Mouse (Mus musculus) embryo, embryonic 11.5 days (tissue): Measurements from ENCODE around the gene Apbb1.

ENCODE experiments used
- DNase-seq: peaks from one replicate; pipeline ENCODE4 v3.0.0-alpha.2; 2012; ENCODE audit warnings: low read depth, low spot score

Apbb1 gene

DNA sequence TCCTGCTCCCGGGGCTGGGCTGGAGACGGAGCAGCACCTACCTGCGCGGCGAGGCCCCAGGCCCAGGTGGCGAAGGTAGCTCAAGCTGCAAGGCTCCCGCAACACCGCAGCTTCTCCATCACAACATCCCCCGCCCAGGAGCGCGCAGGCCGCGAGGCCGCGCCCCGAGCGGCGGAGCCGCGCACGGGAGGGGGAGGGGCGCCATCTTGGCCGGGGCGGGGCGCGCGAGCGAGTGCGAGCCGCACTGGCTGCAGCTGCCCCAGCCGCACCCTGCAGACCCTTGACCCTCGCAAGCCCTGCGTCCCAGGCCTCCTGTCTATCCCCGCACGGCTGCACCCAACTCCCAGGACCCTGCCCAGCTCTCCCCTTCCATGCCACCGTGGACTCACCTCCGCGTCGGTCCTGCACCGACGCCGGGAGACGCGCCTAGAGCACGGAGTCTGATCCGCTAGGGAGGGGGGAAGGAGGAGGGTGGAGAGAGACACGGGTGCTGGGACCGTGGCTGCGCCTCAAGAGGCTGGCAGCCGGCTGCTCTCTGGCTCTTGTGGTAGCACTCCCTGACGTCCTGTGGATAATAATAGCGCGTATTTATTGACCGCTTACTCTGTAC is at the start of gene Apbb1:
Gene Apbb1 (minus strand): TSS at position 560 of the 610 bp plus-strand sequence.
- peak; percentile 71 for DNase-seq

DNA sequence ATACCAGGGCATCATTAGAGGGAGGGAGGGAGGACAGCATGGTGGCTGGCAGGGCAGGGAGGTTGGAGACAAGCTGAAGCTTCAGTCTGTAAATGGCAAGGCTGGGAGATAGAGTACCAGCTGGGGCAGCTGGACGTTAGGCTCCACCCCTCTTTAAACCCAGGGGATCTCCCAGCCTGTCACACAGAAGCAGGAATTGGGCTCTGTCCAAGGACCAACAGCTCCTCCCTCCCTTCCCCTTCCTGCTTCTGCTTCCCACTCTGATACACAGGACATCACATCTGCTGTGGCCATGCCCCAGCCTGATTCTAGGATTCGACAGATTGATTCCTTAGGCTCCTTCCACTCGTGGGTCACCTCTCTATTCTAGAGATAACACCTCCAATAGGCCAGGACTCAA is 47.2 kb upstream of the Apbb1 start:
- DNase-seq: no peak

DNA sequence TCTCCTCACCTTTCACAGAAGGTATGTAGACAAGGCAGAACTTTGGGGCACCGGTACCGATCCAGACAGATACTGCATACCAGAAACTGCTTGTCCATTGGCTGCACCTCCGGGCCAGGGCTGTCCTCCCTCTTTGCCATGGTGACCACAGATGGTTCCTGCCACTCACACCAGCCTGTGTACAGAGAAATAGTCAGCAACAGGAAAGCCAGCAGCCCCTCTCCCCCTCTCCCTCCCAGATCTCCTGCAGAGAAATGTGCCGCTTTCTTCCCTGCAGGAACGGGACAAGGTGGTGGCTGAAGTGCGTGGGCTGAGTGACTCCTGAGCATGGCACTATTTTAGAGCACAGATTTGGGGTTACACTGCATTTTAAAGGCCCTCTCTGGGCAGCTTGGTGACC is 43.9 kb upstream of the Apbb1 start:
- no peak for DNase-seq

DNA sequence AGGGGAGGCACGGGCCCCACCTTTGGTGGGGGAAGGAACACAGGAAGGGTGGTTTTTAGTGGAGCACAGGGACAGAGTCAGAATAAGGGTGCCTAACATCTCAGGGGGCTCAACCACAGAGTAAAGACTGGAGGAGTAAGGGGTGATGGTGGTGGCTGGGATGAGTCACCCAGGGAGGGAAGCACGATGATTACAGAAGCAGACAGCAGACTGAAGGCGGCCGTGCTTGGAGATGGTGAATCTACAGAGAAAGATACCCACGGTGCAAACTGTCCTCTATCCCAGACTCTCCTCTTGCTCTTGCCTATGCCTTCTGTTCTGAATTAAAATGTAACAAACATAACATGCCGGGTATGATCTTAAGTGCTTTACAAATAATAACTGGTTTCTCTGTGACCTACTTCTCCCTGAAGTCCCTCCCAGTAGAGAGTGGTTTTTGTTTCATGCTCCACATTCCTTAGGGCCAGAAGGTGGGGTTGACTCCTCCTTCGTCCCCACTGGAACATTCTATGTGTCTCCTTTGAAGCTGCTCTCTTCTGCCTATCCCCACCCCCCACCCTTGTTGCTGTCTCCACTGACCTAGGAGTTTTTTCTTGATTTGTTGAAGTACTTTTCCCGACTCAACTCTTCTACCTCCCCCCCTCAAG is 40.3 kb upstream of the Apbb1 start:
- no peak for DNase-seq

DNA sequence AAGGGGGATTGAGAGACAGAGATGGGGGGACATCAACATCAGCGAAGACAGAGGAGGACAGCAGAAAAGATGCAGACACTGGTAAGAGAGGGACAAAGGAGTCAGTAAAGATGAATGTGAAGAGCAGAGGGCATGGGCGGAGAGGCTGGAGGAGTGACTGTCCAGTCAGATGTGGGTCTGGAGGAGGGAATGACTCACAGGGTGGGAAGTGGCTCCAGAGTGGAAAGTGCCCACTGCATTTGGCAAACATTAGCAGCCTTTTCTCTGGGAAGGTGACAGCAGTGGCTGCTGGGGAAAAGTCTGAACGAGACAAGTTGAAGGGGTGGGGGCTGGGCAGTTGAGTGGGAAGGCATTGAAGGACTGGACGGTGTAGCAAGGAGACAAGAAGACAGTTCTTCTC is 39.6 kb upstream of the Apbb1 start:
- no peak for DNase-seq

DNA sequence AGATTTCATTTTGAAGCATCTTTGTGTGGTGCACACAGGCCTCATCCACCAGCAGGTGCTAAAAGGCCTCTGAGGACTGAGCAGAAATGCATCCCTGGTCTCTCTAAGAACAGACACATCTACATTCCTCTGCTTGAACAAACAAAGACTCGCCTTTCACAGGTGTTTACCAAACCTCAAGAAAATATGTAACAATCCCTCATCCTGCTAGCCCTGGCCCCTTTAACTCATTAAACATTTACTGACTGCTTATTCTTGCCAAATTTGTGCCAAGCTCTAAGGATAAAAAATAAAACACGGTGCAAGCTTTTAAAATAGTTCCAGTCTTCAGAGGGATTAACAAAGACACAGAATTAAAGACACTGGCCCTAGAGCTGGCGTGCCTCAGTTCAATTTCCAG is 38.2 kb upstream of the Apbb1 start:
- no peak for DNase-seq

DNA sequence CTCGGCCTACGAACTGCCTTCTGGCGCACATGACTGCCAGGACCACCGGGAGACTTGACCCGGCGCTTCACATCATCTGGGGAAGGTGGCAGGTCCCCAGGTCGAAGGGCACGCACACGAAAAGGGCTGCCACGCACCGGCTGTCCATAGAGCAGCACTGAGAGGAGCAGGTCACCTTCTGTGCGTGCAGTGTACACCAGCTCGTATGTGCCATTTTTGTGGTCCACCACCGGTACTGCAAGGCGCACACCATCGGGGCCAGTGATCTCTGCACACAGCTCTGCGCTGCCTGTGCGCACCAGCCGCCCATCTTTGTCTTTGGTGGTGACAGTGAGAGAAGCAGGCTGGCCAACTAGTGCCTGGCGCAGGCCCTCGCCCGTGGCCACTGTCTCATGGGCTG is 36.4 kb upstream of the Apbb1 start:
- no peak for DNase-seq

DNA sequence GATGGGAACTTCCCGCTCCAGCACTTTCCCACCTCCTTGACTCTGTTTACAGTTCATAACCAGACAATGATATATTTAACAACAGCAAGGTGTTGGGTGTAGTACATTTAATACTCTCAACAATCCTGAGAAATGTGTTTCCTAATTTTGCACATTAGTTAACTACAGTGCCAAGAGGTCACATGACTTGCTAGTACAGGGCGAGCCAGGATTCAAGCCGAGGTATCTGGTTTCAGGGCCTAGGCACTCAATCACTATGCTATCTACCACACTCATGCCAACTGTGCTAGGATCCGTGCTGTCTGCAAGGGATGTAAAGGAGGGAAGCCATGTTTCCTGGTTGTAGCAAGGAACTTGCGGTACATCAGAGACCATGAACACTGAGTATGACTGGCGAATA is 35.1 kb upstream of the Apbb1 start:
- DNase-seq: no peak

DNA sequence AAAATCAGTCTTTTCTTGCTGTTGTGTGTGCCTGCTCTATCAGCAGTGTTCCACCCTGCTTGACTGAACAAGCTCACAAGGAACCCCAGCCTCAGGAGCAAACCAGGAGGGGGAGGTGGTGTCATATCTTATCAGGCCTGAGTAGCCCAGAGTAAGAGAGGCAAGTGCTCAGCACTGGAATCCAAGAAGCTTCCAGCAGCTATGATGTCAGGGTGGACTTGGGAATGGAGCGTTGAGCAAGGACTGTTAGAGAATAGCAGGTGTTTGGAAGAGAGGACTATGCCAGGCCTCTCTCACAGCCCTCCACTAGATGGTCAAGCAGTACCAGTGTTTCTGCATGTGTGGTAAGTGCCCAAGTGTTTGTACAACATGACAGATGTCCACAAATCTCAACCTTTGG is 34.3 kb upstream of the Apbb1 start:
- no peak for DNase-seq

DNA sequence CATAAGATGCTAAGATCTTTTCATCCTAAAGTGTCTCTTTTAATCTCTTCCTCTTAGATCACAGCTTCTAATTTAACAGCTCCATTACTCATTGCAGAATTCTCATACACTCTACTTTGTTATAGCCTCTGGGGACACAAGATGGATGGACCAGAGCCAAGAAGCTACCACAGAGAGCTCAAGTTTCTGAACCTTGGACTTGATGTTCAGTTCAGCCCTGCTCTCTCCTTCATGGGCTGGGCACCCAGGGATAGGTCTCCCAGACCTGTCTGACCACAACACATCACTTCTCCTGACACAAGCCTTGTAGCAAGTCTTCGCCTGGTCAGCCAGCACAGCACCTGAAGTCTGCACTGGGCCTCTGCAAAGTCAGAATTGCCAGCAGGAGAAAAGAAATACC is 32.9 kb upstream of the Apbb1 start:
- no peak for DNase-seq

DNA sequence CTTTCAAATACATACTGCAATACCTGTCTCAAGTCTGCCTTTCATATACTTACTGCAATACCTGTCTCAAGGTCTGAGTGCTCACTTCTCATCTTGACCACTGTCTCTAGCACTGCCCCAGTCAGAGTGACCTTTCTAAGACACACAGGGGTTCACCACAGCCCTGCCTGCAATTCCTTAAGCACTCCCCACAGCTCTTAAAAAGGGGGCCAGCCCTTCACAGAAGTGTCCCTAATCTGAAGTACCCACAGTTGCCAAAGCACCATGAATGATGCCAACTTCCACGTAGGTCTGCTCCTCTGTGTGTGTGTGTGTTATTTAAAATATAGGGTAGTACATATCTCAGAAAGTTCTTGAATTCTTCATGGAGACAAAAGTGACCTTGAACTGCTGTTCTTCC is 30.3 kb upstream of the Apbb1 start:
- no peak for DNase-seq

DNA sequence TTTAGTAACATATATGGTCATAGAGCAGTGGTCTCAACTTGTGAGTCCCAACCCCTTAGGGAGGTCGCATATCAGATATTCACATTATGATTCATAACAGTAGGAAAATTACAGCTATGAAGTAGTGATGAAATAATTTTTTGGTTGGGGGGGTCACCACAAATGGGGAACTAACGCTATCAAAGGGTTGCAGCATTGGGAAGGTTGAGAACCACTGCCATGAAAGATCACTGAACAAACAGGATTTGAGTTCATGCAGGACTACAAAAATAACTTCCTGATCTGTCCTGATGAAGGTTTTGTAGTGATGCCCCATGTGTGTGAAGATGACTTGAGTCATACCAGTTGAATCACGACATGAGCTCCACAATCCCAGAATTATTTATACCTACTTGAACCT is 27.0 kb upstream of the Apbb1 start:
- no peak for DNase-seq

DNA sequence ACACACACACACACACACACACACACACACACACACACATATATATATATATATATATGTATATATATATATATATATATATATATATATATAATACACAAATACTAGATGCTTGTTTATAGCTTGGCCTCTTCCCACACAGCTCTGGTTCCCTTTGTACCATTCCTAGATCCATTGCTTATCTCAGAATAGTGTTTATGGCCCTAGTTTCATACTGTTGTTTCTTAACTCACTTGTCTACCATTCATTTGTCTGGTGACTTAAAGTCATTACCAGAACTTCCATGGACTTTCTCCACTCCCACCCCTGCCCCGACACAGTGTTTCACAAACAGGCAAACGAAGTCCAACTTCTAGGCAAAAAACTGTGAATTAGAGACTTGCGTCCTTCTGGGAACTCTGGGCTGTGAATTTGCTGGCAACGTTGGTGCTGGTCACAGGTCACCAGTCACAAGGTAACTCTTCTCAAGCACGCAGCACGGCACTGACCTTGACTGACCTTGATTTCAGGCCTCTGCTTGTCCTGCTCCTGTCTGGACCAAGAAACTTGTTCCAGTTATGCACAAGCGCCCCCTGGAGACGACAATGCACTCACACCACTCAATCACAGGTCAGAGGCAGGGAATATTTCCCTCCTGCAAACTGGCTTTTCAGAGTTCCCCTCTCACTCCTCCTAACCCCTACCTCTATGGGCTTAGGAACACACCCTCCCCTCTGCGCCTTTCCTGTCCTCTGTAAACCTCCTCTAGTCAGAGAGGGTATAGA is 21.6 kb upstream of the Apbb1 start:
- peak; percentile 36 for DNase-seq

DNA sequence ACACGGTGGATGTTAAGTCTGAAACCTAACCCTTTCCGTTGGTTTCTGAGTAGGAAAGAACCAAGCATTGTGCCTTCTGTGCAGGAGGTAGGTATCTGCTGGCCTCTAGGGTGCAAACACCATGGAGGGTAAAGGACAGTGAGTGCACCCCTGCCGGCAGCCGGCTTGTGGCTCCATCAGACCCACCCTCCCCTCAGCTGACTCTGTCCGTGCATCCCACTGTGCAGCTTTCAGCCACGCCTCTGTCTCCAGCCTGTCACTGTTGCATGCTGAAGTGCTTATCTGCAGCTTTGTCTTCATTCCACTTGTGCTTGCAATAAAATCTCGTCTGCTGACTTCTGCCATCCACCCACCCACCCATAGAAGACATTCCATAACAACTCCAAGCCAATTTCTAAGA is 8.6 kb upstream of the Apbb1 start:
- no peak for DNase-seq

DNA sequence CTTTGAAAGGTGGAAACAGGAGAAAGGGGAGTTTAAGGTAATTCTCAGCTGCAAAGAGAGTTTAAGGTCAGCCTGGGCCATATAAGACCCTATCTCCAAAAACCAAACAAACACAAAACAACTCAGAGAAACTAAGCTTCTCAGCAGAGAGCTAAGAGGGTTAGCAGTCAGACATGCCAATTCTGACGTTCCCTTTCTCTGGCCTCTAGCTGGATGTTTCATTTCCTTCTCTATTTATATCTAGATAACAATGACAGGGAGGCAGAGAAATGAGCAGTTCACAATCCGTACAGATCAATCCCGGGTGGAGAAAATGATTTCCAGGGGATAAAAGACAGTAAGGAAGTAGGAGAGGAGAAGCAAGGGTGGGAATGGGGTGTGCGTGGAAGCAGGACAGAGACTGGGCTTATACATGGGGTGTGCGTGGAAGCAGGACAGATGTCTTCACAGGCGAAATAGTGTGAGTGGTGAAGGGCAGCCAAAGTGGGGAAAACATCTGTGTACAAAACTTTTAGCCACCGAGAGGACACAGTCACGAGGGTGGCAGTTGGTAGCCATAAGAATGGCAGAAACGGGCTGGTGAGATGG is 7.0 kb upstream of the Apbb1 start:
- no peak for DNase-seq

DNA sequence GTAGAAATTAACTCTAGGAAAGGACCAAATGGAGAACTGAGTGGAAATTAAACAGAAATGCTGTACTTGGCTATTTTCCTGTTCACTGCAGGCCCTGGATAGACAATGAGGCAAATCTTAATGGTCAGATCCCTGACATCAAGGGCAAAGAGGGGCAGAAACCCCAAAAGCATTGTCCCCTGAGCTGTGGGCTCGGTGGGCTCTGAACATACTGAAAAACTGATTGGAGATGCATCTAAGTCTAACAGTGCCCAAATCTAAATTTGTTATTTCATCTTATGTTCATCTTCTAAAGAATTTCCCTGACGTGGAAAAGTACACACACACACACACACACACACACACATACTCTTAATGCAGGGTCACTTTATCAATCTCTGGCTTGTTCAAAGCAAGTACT is 506 bp upstream of the Apbb1 start:
- no peak for DNase-seq

DNA sequence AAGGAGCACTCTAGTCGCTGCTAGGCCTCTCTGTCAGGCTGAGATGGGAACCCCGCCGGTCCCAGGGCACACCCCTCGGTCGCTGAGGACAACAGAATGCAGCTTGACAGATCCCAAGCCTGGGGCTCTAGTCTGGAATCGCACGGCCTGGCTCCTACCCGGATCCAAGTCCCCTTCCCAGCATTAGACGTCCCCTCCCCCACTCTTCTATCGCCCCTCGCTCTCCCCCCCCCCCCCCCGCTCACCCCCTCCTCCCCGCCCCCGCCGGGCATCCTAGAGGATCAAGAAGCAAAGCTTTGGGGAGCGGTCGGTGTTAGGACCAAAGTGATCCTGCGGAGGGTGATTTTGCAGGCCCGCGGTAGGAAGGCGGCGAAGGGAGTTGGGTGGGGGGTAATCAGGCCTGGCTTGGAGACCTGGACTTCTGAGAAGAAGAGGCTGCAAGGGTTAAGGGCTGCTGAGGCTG is 795 bp downstream of the Apbb1 start:
- no peak for DNase-seq

DNA sequence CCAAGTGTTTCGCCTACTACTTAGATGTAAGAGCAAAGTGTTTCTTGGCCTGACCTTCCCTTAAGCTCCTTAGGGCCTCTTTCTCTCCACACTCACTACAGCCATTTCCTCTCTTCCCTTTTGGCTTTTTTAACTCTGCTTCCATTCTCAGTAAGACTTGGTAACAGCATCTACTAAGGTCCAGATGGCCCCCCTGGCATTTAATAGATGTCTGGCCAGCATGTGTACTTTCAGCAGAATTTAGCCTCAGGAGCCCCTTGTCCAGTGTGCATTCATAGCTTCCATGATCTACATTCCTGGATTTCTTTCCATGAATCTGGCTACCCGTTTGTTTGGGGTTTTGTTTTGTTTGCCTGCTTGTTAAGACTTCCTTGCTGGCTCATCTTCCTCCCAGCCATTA is 3.0 kb downstream of the Apbb1 start:
- no peak for DNase-seq

DNA sequence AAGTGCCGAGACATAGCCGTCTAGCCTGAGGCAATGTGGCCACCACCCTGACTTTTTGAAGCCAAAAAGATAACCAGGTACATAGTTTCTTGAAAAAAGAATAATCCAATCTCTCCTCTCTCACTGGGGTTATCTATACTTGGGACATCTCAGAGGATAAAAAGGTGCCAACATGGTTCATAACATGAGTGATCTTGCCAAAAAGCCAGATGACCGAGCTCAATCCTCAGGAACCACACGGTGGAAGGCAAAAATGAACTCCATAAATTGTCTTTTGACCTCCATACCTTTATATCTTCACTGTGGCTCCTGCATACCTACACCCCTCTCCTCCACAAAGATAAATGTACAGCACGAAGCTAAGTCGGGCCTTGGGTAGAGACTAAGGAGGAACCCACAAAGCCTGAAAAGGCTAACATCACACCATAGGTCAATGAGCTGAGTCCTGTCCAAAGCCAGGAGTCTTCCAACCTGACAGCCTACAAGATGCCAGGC is 4.0 kb downstream of the Apbb1 start:
- no peak for DNase-seq

DNA sequence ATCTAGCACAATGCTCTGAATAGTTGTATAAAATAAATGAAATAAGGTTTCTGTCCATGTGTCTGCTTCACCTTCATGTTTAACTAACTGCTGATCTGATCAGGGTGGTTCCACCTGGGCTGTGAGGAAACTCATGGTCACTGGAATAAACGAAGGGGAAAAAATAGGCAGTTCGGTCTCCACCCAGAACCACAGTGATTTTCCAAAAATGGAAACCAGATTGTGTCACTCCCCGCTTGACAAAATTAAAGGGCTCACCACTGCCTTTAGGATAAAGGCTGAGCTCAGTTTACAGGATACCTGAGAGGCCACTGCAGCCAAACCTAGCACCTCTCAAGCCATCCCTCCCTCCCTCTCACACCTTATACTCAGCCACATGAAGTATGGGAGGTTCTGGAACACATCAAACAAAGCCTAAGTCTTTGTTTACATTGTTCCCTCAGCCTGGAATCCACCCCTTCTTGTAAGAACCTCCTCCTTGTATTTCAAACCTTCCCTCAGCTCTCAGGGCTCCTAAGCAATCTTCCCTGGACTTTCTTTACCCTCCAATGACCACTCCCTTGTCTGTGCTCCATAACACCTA is 5.2 kb downstream of the Apbb1 start:
- DNase-seq: no peak

DNA sequence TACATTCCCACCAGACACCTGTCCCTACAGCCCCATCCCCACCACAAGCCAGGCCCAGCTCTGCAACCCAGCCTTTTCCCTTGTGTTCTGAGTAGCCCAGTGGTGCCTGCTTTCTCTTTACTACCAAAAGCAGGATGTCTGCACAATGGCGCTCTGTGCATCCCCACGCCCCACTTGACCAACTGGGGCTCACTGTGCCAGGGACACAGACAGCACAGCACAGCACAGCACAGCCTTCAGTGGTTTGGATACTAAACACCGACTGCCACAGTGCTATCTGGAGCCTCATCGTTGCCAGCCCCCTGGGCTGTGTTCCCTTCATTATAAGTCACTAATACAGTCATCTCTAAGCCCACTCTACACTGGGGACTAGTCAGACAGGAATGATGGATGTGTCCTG is 6.9 kb downstream of the Apbb1 start:
- no peak for DNase-seq

DNA sequence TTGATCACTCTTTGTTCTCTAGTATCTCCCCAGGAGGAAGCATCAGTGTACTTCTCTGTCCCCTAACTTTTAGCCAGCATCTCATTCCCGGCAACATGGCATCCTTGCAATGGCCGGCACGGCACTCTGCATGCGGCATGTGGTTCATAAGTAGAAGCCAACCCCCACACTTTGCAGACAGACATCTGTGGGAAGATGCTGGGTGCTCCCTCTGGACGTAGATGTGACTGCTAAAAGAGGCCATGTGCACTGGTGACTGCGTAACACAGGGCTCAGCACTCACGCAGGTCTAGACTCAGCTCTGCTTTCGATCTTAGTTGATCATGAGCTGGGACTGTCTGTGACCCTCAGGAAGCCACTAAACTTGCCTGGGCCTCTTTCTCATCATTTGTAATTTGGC is 8.5 kb downstream of the Apbb1 start:
- DNase-seq: no peak
